Mouse (Mus musculus) olfactory bulb, adult 2 months (tissue): ENCODE data around the gene Itgb8. TPM values are rescaled to one million over a fixed set of nuclear protein-coding genes. Genes with fewer than 3 reads are reported as not detected.

Experiments
- H3K27ac ChIP-seq: fragments of 200-500 bp; 2 replicates; pipeline ENCODE4 v1.5.1; 2012; ENCODE audit warnings: low read depth, low read length; ENCODE audit not compliant: insufficient read depth
- H3K4me1 ChIP-seq: fragments of 200-500 bp; 2 replicates; pipeline ENCODE4 v1.6.1; 2012; ENCODE audit warnings: low read length; ENCODE audit not compliant: control insufficient read depth, insufficient read depth
- H3K4me3 ChIP-seq: fragments of 200-500 bp; 2 replicates; pipeline ENCODE4 v1.5.1; 2012; ENCODE audit warnings: mild to moderate bottlenecking, low read depth, low read length, moderate library complexity; ENCODE audit not compliant: insufficient read depth
- CTCF ChIP-seq: fragments of 200-500 bp; IDR thresholded peaks from 2 replicates; pipeline ENCODE4 v1.5.1; 2012; ENCODE audit warnings: low read depth, mild to moderate bottlenecking, low read length, moderate library complexity; ENCODE audit not compliant: insufficient read depth
- POLR2A ChIP-seq: fragments of 200-500 bp; IDR thresholded peaks from 2 replicates; pipeline ENCODE4 v1.6.1; 2012; ENCODE audit warnings: mild to moderate bottlenecking, low read depth, low read length, moderate library complexity; ENCODE audit not compliant: insufficient read depth
- WGBS: fragments of 180-500 bp; shearing (Covaris S2); methylation state at CpG from one replicate; pipeline ENCODE4 v1.1.7; 2018; 5-methylcytosine and 5-hydroxymethylcytosine counted together
- polyA plus RNA-seq: library from polyadenylated mRNA; stranded (reverse); fragments of >200 nt; gene quantifications from 2 replicates; pipeline ENCODE4 v1.2.4, GENCODE M21; 2012; ENCODE audit warnings: low replicate concordance; ENCODE audit not compliant: missing spikeins, insufficient read depth, insufficient read length

Itgb8 gene
- polyA plus RNA-seq, 1 experiment, result not detected

DNA sequence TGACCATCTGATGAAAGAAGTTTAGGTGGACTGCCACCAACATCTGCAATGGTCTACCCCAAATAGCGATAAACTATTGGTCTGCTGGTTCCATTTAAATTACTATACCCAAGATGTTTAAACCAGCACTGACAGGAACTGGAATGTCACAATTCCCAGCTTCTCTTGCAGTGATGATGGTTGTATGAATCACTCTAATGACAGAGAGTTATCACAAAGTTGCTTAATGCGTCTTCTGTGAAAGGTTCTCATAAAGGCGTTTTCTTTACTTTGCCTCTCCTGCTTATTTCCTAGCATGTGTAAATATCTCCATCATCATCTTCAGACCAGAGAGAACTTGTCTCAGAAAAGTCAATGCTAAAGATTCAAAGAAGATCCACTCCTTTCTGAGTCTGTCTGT lies 23.4 kb downstream of the Itgb8 start:
- Histone ChIP-seq H3K27ac (no peak overlapping the region), H3K4me1 (no peaks in the 10 kb centered on the region), H3K4me3 (no peak overlapping the region)
- WGBS, result 95% methylated on average over 3 of the region's 3 CpGs
- no peak for TF ChIP-seq POLR2A
- TF ChIP-seq CTCF, result no peak

- no peak for TF ChIP-seq CTCF
- TF ChIP-seq POLR2A, result no peak
- Histone ChIP-seq H3K4me3 (no peak overlapping the region), H3K27ac (no peak overlapping the region), H3K4me1 (peaks cover 3% of the 10 kb centered on the region; the same call in 1 of the 2 replicates)
- 49% methylated on average over 2 of the region's 2 CpGs for WGBS
Observed at GRCm38 (mm10) chr12:119211533-119211932, 27.1 kb downstream of the Itgb8 start.

DNA sequence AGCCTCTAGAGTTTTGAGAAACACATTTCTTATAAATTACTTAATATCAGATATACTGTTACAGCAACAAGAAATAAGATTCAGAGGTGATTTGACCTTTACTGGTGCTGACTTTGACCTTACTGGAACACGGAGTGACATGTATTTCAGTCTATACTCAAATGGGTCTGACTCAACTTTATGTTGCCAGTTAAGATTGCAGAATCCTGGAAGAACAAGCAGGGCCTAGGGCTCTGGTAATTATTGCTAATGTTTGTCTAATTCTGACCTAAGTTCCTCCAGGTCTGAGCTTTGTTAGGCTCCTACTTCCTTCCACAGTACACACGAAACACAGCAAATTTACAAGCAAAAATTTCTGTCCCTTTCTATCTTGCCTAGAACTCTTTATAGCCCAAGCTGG lies 28.0 kb downstream of the Itgb8 start:
- WGBS, result 89% methylated on average over 2 of the region's 2 CpGs
- no peak overlapping the region for H3K27ac ChIP-seq
- H3K4me1 ChIP-seq, result peaks cover 3% of the 10 kb centered on the region; the same call in 1 of the 2 replicates
- no peak overlapping the region for H3K4me3 ChIP-seq
- TF ChIP-seq CTCF, result no peak
- TF ChIP-seq POLR2A, result no peak

DNA sequence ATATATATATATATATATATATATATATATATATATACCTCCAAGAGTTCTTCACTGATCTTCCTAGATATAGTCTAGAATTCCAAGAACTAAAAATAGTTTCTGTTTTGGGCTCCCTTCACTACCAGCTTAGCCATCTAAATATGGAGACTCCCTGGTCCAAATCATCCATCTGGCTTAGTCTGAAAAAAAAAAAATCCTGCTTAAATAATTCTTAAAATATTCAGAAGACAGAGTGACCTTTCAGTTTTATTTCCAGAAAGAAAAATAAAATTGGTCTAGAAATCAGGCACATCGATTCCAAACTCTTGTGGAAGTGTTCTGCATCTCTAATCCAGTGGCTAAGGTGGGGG lies 28.6 kb downstream of the Itgb8 start:
- WGBS, result 91% methylated on average over 1 of the region's 1 CpGs
- Histone ChIP-seq H3K27ac (no peak overlapping the region), H3K4me1 (peaks cover 3% of the 10 kb centered on the region; the same call in 1 of the 2 replicates), H3K4me3 (no peak overlapping the region)
- TF ChIP-seq CTCF, result no peak
- TF ChIP-seq POLR2A, result no peak

DNA sequence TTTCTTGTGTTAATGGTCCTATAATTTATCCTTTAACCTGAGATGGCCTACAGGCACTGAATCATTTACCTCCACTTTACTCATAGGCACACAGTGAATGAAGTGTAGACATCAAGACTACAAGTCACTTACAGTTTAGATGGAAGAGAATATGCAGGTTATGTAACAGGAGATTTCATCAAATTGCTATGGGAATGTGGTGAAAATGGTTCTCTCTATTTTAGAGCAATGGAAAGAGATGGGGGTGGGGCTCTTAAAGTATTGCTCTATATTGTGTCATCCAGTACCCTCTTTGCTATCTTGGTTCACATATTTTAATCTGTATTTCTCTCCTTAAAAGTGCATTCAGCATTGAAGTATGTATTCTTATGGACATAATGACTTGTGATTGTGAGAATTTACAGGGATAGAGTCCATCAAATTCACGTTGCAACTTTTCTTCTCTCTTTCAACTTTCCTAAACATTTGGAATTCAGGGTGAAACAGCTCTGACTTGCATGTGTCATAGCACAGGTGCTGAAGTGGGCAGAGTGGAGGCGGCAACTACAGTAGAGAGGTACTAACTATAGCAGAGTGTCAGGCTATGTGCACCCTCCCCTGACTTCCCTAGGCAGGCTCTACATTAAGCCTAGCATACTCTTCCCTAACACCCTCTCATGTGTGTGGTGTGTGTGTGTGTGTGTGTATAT lies 29.1 kb downstream of the Itgb8 start:
- no peak overlapping the region for H3K4me3 ChIP-seq
- TF ChIP-seq CTCF, result no peak
- no peak for TF ChIP-seq POLR2A
- peaks cover 3% of the 10 kb centered on the region; the same call in 1 of the 2 replicates for H3K4me1 ChIP-seq
- no peak overlapping the region for H3K27ac ChIP-seq
- WGBS, result 80% methylated on average over 2 of the region's 2 CpGs

- no peak overlapping the region for H3K4me3 ChIP-seq
- WGBS, result 73% methylated on average over 1 of the region's 1 CpGs
- no peak for TF ChIP-seq POLR2A
- no peak for TF ChIP-seq CTCF
- no peak overlapping the region for H3K27ac ChIP-seq
- peaks cover 3% of the 10 kb centered on the region; the same call in 1 of the 2 replicates for H3K4me1 ChIP-seq
Observed at GRCm38 (mm10) chr12:119207464-119207801, 31.2 kb downstream of the Itgb8 start.

DNA sequence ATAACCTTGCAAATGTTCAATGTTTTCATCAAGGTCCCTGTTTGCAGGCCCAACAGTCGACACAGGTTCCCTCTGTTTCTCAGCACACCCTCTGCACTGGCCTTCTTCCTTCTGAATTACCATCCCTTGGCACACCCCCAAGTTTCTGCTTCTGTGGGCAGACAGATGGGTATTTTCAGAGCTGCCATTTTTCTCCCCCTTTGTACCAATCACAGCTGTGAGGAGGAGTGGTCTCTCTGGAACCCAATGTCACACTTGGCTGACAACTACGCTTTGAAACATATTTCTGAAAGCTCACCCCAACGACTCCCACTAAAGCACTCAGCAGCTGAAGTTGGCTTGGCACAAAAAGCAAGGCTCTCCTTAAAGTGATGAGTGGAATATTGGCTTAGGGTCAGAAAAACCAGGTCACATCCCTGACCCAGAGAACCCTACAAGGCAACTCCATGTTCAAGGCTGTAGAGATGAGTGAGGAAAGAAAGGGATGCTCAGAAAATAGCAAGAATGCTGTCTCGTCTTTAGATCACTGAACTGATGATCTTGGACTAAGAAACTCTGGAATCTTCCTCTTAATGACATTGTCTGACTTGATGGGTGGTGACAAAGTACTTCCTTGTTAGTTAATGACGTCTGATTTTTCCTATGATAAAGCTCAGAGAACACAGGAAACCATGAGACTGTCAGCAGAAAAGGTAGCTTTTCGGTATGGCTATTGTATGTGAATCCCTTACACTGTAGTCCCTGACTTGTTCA lies 31.7 kb downstream of the Itgb8 start:
- no peak overlapping the region for H3K4me3 ChIP-seq
- TF ChIP-seq CTCF (no peak), POLR2A (no peak)
- H3K27ac ChIP-seq, result no peak overlapping the region
- peaks cover 3% of the 10 kb centered on the region; the same call in 1 of the 2 replicates for H3K4me1 ChIP-seq
- WGBS, result 55% methylated on average over 6 of the region's 6 CpGs

DNA sequence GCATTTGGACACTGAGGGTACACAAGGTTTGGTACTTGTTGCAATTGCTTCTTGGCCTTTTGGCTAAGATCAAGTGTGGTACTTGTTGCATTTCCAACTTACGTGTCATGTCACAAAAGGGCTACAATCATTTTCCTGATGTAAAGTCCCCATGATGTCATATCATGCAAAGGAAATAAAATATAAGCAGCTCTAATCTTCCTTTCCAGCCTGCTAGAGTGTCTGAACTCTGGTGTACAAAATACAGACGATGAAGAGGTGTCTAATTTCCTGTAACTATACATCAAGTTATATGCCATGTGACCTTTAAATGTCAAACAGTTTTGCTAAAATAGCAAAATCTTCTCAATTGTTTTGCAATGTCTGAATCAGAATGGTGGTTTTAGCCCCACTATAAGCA lies 34.2 kb downstream of the Itgb8 start:
- no peak overlapping the region for H3K27ac ChIP-seq
- WGBS, result 77% methylated on average over 2 of the region's 2 CpGs
- TF ChIP-seq POLR2A (no peak), CTCF (no peak)
- H3K4me1 ChIP-seq, result peaks cover 3% of the 10 kb centered on the region; the same call in 1 of the 2 replicates
- no peak overlapping the region for H3K4me3 ChIP-seq

DNA sequence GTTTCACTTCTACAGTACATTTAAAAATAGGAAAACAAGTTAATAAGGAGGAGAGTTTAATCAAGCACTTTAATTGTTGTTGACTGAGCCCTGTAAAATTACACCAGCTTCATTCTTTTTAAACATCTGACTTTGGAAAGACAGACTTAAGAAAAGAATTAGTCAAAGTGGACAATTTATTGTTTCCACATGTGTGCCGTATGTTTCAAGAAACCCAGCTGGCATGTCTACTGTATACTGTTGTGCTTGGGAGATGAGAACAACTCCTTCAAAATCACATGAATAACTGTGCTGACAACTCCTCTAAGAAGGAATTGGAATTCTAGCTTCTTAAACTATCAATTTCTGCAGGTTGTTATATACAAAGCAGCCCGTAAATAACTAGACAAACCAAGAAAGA lies 35.8 kb downstream of the Itgb8 start:
- 90% methylated on average over 2 of the region's 2 CpGs for WGBS
- Histone ChIP-seq H3K4me3 (no peak overlapping the region), H3K27ac (no peak overlapping the region), H3K4me1 (peaks cover 3% of the 10 kb centered on the region; the same call in 1 of the 2 replicates)
- no peak for TF ChIP-seq POLR2A
- no peak for TF ChIP-seq CTCF
